Mouse (Mus musculus) heart, embryonic 15.5 days (tissue): Measurements from ENCODE around the gene Pdcl3. TPM values are rescaled to one million over a fixed set of nuclear protein-coding genes. Genes with fewer than 3 reads are reported as not detected.

Experiments
- ATAC-seq: fragments of 200-750 bp; cut with Nextera tagmentation; replicated peaks from 2 replicates; pipeline ENCODE4 v1.8.0; 2017; ENCODE audit warnings: low read depth, moderate TSS enrichment; ENCODE audit not compliant: insufficient number of reproducible peaks, insufficient read depth, low FRiP score
- H3K27ac ChIP-seq: fragments of 300-500 bp; sonication (generic); 2 replicates; pipeline ENCODE4 v1.5.1; 2015; ENCODE audit warnings: mild to moderate bottlenecking, inconsistent platforms
- H3K27me3 ChIP-seq: fragments of 300-500 bp; sonication (generic); 2 replicates; pipeline ENCODE4 v1.6.1; 2015; ENCODE audit warnings: inconsistent platforms
- H3K36me3 ChIP-seq: fragments of 300-500 bp; sonication (generic); 2 replicates; pipeline ENCODE4 v1.6.1; 2015; ENCODE audit warnings: mild to moderate bottlenecking, inconsistent platforms
- H3K4me1 ChIP-seq: fragments of 300-500 bp; sonication (generic); replicated peaks from 2 replicates; pipeline ENCODE4 v1.6.1; 2015; ENCODE audit warnings: inconsistent platforms
- H3K4me2 ChIP-seq: fragments of 300-500 bp; sonication (generic); 2 replicates; pipeline ENCODE4 v1.6.1; 2015; ENCODE audit warnings: inconsistent platforms, mild to moderate bottlenecking, moderate library complexity
- H3K4me3 ChIP-seq: fragments of 300-500 bp; sonication (generic); 2 replicates; pipeline ENCODE4 v1.5.1; 2015; ENCODE audit warnings: mild to moderate bottlenecking, inconsistent platforms
- H3K9ac ChIP-seq: fragments of 300-500 bp; sonication (generic); 2 replicates; pipeline ENCODE4 v1.6.1; 2015; ENCODE audit warnings: mild to moderate bottlenecking, inconsistent platforms
- H3K9me3 ChIP-seq: fragments of 300-500 bp; sonication (generic); replicated peaks from 2 replicates; pipeline ENCODE4 v1.6.1; 2016; ENCODE audit warnings: inconsistent platforms
- WGBS: fragments of 180-500 bp; shearing (Covaris S2); methylation state at CpG from one replicate; pipeline ENCODE4 v1.1.7; 2015; ENCODE audit warnings: mixed read lengths; 5-methylcytosine and 5-hydroxymethylcytosine counted together
- polyA plus RNA-seq: library from polyadenylated mRNA; unstranded; fragments of >200 nt; fragmentation: Nextera tagmentation; extraction: Ambion mirVana; gene quantifications from 2 replicates; pipeline ENCODE4 v1.2.1, GENCODE M21; 2015

Gene Pdcl3
- 129 and 149 TPM in 2 replicates for polyA plus RNA-seq

DNA sequence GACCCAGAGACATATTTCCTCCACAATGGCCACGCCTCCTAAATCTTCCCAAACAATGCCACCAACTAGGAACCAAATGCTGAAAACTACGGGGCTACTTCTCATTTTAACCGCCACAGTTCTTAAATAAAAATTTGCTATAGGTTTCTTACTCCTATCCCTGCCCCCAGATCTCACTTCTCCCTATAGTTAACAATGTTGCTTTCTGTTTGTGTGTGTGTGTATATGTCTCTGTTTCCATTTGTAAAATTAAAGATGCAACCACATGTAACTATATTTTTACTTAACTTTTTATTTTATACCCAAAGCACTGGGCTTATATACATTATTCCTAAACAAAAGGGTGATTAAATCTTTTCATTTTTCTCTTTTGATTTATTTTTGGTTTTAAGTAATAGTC is at the start of gene Pdcl3:
Gene Pdcl3 (plus strand): TSS at position 301 of the 400 bp plus-strand sequence.
- Histone ChIP-seq H3K9ac (no peak within 1 kb of the TSS), H3K27me3 (no peaks in the 10 kb centered on the region), H3K4me2 (no peak within 1 kb of the TSS), H3K9me3 (no peaks in the 10 kb centered on the region), H3K4me3 (no peak within 1 kb of the TSS), H3K4me1 (peaks cover 15% of the 10 kb centered on the region), H3K36me3 (peaks cover 3% of the 10 kb centered on the region; the same call in 1 of the 2 replicates), H3K27ac (no peak within 1 kb of the TSS)
- no peak for ATAC-seq
- WGBS = 88% methylated on average over 3 of the region's 3 CpGs

- ATAC-seq = no peak
- Histone ChIP-seq H3K4me3 (no peak overlapping the region), H3K9ac (no peak overlapping the region), H3K27me3 (no peaks in the 10 kb centered on the region), H3K4me1 (no peaks in the 10 kb centered on the region), H3K4me2 (no peak overlapping the region), H3K9me3 (no peaks in the 10 kb centered on the region), H3K36me3 (no peaks in the 10 kb centered on the region), H3K27ac (no peak overlapping the region)
- WGBS = 27% methylated on average over 6 of the region's 6 CpGs
These were observed 48.6 kb upstream of the Pdcl3 start for GRCm38 (mm10) chr1:38936780-38937179.

GRCm38 (mm10) chr1:38938849-38939248 is 46.6 kb upstream of the Pdcl3 start, which contains the start of gene Nms:
TSS of gene Nms (plus strand) at chr1:38939149.
- no peaks in the 10 kb centered on the region for H3K27me3 ChIP-seq
- H3K9me3 ChIP-seq = no peaks in the 10 kb centered on the region
- H3K36me3 ChIP-seq = no peaks in the 10 kb centered on the region
- no peak within 1 kb of the TSS for H3K4me3 ChIP-seq
- no peaks in the 10 kb centered on the region for H3K4me1 ChIP-seq
- ATAC-seq = no peak
- H3K27ac ChIP-seq = no peak within 1 kb of the TSS
- no peak within 1 kb of the TSS for H3K9ac ChIP-seq
- no peak within 1 kb of the TSS for H3K4me2 ChIP-seq
- 72% methylated on average over 6 of the region's 6 CpGs for WGBS

DNA sequence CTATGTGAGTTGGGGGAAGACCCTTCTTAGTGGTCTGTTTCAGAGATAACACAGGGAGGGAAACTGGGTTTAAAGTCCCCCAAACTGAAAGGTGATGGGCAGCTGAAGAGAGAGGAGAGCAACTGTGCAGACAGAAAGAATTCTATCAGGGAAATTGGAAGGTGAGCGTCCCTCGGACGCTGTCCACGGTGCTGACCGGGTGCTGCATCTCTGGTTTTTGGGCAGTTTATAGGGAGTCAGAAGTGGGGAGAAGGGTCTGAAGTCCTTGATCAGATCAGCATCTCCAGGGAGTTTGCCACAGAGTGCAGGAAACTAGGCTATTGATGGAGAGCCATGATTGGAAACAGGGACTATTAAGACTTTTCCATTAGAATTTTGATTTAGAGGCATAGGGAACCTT is 45.8 kb upstream of the Pdcl3 start:
- Histone ChIP-seq H3K27ac (no peak overlapping the region), H3K36me3 (no peaks in the 10 kb centered on the region), H3K9me3 (no peaks in the 10 kb centered on the region), H3K4me1 (no peaks in the 10 kb centered on the region), H3K4me3 (no peak overlapping the region), H3K9ac (no peak overlapping the region), H3K27me3 (no peaks in the 10 kb centered on the region), H3K4me2 (no peak overlapping the region)
- 2% methylated on average over 5 of the region's 5 CpGs for WGBS
- ATAC-seq = no peak

- ATAC-seq = no peak
- Histone ChIP-seq H3K27ac (no peak overlapping the region), H3K4me3 (no peak overlapping the region), H3K27me3 (no peaks in the 10 kb centered on the region), H3K4me2 (no peak overlapping the region), H3K9ac (no peak overlapping the region), H3K4me1 (no peaks in the 10 kb centered on the region), H3K36me3 (no peaks in the 10 kb centered on the region), H3K9me3 (no peaks in the 10 kb centered on the region)
- WGBS = 83% methylated on average over 3 of the region's 3 CpGs
These were observed 29.0 kb upstream of the Pdcl3 start for GRCm38 (mm10) chr1:38956457-38956856.

- H3K9me3 ChIP-seq = no peaks in the 10 kb centered on the region
- 80% methylated on average over 1 of the region's 1 CpGs for WGBS
- ATAC-seq = no peak
These were observed 16.3 kb upstream of the Pdcl3 start for GRCm38 (mm10) chr1:38969116-38969515.

DNA sequence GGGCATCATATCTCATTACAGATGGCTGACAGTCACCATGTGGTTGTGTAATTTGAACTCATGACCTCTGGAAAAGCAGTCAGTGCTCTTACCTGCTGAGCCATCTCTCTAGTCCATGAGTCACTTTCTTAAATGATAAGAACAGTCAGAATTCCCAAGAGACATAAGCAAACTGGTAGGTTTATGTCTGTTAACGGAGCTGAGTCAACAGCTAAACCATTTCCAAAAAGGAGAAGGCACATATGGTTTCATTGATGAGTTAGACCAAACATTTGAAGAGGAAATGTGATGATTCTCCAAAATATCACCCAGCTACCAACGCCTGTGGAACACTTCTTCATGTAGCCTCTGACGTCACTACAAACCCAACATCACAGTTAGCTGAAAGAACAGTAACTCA is 13.7 kb upstream of the Pdcl3 start:
- 75% methylated on average over 3 of the region's 3 CpGs for WGBS
- Histone ChIP-seq H3K36me3 (no peaks in the 10 kb centered on the region), H3K4me3 (no peak overlapping the region), H3K4me2 (no peak overlapping the region), H3K27me3 (no peaks in the 10 kb centered on the region), H3K9ac (no peak overlapping the region), H3K27ac (no peak overlapping the region), H3K4me1 (no peaks in the 10 kb centered on the region), H3K9me3 (no peaks in the 10 kb centered on the region)
- ATAC-seq = no peak

More at GRCm38 (mm10) chr1:38969116-38969515, 16.3 kb upstream of the Pdcl3 start:
- Histone ChIP-seq H3K36me3 (no peaks in the 10 kb centered on the region), H3K27ac (no peak overlapping the region), H3K9ac (no peak overlapping the region), H3K4me3 (no peak overlapping the region), H3K27me3 (no peaks in the 10 kb centered on the region), H3K4me1 (no peaks in the 10 kb centered on the region), H3K4me2 (no peak overlapping the region)

GRCm38 (mm10) chr1:38972986-38973592 is 12.3 kb upstream of the Pdcl3 start:
- H3K27me3 ChIP-seq = no peaks in the 10 kb centered on the region
- no peaks in the 10 kb centered on the region for H3K4me1 ChIP-seq
- no peak for ATAC-seq
- H3K27ac ChIP-seq = no peak overlapping the region
- no peak overlapping the region for H3K4me3 ChIP-seq
- H3K4me2 ChIP-seq = no peak overlapping the region
- H3K9ac ChIP-seq = no peak overlapping the region
- H3K36me3 ChIP-seq = no peaks in the 10 kb centered on the region
- 78% methylated on average over 9 of the region's 9 CpGs for WGBS
- no peaks in the 10 kb centered on the region for H3K9me3 ChIP-seq

- ATAC-seq = no peak
- Histone ChIP-seq H3K4me1 (no peaks in the 10 kb centered on the region), H3K4me2 (no peak overlapping the region), H3K36me3 (no peaks in the 10 kb centered on the region), H3K4me3 (no peak overlapping the region), H3K27me3 (no peaks in the 10 kb centered on the region), H3K9me3 (no peaks in the 10 kb centered on the region), H3K27ac (no peak overlapping the region), H3K9ac (no peak overlapping the region)
- 49% methylated on average over 7 of the region's 7 CpGs for WGBS
These were observed 5.5 kb upstream of the Pdcl3 start for GRCm38 (mm10) chr1:38979953-38980352.

GRCm38 (mm10) chr1:38983870-38984269 is 1.5 kb upstream of the Pdcl3 start:
- 16% methylated on average over 2 of the region's 2 CpGs for WGBS
- Histone ChIP-seq H3K4me1 (peaks cover 11% of the 10 kb centered on the region), H3K9ac (no peak overlapping the region), H3K27me3 (no peaks in the 10 kb centered on the region), H3K4me2 (no peak overlapping the region), H3K36me3 (no peaks in the 10 kb centered on the region), H3K4me3 (no peak overlapping the region), H3K9me3 (no peaks in the 10 kb centered on the region), H3K27ac (no peak overlapping the region)
- no peak for ATAC-seq

DNA sequence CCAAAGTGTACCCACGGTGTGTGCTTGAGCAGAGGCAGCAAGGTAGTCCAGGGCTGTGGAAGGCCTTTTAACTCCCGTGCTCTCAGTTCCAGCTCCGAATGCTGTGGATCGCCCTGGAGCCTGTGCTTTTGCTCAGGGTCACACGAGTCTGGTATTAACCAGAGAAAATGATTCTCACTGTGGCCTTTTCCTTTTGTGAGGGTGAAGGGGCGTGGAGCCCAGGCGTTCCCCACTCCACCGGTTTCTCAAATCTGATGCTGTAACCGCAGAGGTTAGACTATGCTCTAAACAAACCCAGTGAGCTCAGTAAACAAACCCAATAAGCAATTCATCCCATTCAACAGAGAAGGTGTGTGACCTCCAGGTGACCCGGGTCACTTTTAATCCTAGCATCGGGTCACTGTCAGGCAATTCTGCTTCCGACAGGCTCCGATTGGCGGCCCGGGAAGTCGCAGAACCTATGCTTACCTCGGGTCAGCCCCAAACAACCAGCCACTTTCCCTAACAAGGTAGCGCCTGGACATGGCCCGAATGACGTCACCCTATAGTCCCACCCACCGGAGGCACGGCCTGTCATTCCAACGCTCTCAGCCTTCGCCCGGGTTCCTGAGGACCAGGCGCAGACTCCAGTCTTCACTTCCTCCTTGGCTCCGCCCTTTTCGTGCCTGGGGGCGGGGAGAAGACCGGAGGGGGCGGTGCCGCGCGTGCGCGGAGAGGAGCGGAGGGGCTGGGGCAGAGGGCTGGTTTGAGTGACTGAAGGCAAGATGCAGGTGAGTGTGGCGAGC is 1.9 kb downstream of the Pdcl3 start:
- Histone ChIP-seq H3K27ac (peak overlapping the region; percentile 89), H3K4me2 (peak overlapping the region; percentile 80), H3K9me3 (no peaks in the 10 kb centered on the region), H3K4me3 (peak overlapping the region; percentile 68), H3K36me3 (peaks cover 14% of the 10 kb centered on the region; the same call in 1 of the 2 replicates), H3K27me3 (no peaks in the 10 kb centered on the region), H3K4me1 (peaks cover 22% of the 10 kb centered on the region), H3K9ac (peak overlapping the region; percentile 68)
- 4% methylated on average over 38 of the region's 38 CpGs for WGBS
- peak; percentile 98 for ATAC-seq
